Mouse (Mus musculus): ENCODE results near the gene Napepld. TPM values are rescaled to one million over a fixed set of nuclear protein-coding genes. Genes with fewer than 3 reads are reported as not detected.
A peak's percentile ranks its signal among the peaks of the same experiment; 100 is the strongest.
"Not testable (repeated sequence)": the region's sequence is repeated elsewhere in the genome, so short reads cannot be mapped to it uniquely, and the experiment has no call there.

Gene Napepld
- polyA plus RNA-seq, 1 experiment from 2014 or later, result 5.6 TPM

- no peaks in the 10 kb centered on the region for H3K27me3 ChIP-seq (ENCODE audit: insufficient read depth, low read length)
- no peak overlapping the region for H3K4me2 ChIP-seq (ENCODE audit: low read length)
- H3K36me3 ChIP-seq (ENCODE audit: insufficient read depth, low read length), result no peaks in the 10 kb centered on the region
- no peak overlapping the region for H3K4me3 ChIP-seq (replicated peaks; ENCODE audit: low read depth, low read length)
- no peaks in the 10 kb centered on the region for H3K4me1 ChIP-seq (replicated peaks; ENCODE audit: insufficient read depth, low read length)
- ATAC-seq (replicated peaks; ENCODE audit: low FRiP score, low read depth), result no peak
- no peak for TF ChIP-seq CTCF (IDR thresholded peaks at IDR 0.05; ENCODE audit: low read depth)
- H3K9ac ChIP-seq (ENCODE audit: low read depth, low read length), result no peak overlapping the region
- 0 out of 2 replicates have a peak overlapping the region, but pooled peaks have one; percentile 31 for H3K27ac ChIP-seq
- H3K9me3 ChIP-seq (replicated peaks; ENCODE audit: low read length), result no peaks in the 10 kb centered on the region
- DNase-seq (ENCODE audit: low spot score), result no peak
- WGBS, result 68% methylated on average over 6 of the region's 6 CpGs
Observed at GRCm38 (mm10) chr5:21702873-21703475, 1.8 kb upstream of the Napepld start.

- no peak for TF ChIP-seq CTCF (IDR thresholded peaks at IDR 0.05; ENCODE audit: low read depth)
- DNase-seq (ENCODE audit: low spot score), result no peak
- Histone ChIP-seq H3K4me2 (ENCODE audit: low read length) (peak overlapping the region; percentile 60), H3K4me1 (replicated peaks; ENCODE audit: insufficient read depth, low read length) (no peaks in the 10 kb centered on the region), H3K27ac (peak overlapping the region; percentile 97), H3K9ac (ENCODE audit: low read depth, low read length) (no peak overlapping the region), H3K36me3 (ENCODE audit: insufficient read depth, low read length) (no peaks in the 10 kb centered on the region), H3K4me3 (replicated peaks; ENCODE audit: low read depth, low read length) (peak overlapping the region; percentile 53), H3K9me3 (replicated peaks; ENCODE audit: low read length) (no peaks in the 10 kb centered on the region), H3K27me3 (ENCODE audit: insufficient read depth, low read length) (no peaks in the 10 kb centered on the region)
- no peak for ATAC-seq (replicated peaks; ENCODE audit: low FRiP score, low read depth)
- 64% methylated on average over 2 of the region's 2 CpGs for WGBS
Observed at GRCm38 (mm10) chr5:21702009-21702364, 791 bp upstream of the Napepld start.

GRCm38 (mm10) chr5:21700934-21701333, 262 bp downstream of the Napepld start:
- under 1% methylated on average over 22 of the region's 22 CpGs for WGBS
- Histone ChIP-seq H3K4me3 (replicated peaks; ENCODE audit: low read depth, low read length) (peak overlapping the region; percentile 53), H3K4me1 (replicated peaks; ENCODE audit: insufficient read depth, low read length) (no peaks in the 10 kb centered on the region), H3K4me2 (ENCODE audit: low read length) (peak overlapping the region; percentile 65), H3K27ac (peak overlapping the region; percentile 38), H3K9me3 (replicated peaks; ENCODE audit: low read length) (no peaks in the 10 kb centered on the region), H3K9ac (ENCODE audit: low read depth, low read length) (peak overlapping the region; percentile 79), H3K36me3 (ENCODE audit: insufficient read depth, low read length) (no peaks in the 10 kb centered on the region), H3K27me3 (ENCODE audit: insufficient read depth, low read length) (no peaks in the 10 kb centered on the region)
- no peak for TF ChIP-seq CTCF (IDR thresholded peaks at IDR 0.05; ENCODE audit: low read depth)
- ATAC-seq (replicated peaks; ENCODE audit: low FRiP score, low read depth), result peak; percentile 22; the same call in 1 of the 2 replicates
- peak; percentile 55 for DNase-seq (ENCODE audit: low spot score)

- Histone ChIP-seq H3K27ac (peak overlapping the region; percentile 38), H3K27me3 (ENCODE audit: insufficient read depth, low read length) (no peaks in the 10 kb centered on the region), H3K36me3 (ENCODE audit: insufficient read depth, low read length) (no peaks in the 10 kb centered on the region), H3K9me3 (replicated peaks; ENCODE audit: low read length) (no peaks in the 10 kb centered on the region), H3K9ac (ENCODE audit: low read depth, low read length) (peak overlapping the region; percentile 79; the same call in 1 of the 2 replicates), H3K4me3 (replicated peaks; ENCODE audit: low read depth, low read length) (peak overlapping the region; percentile 53), H3K4me1 (replicated peaks; ENCODE audit: insufficient read depth, low read length) (no peaks in the 10 kb centered on the region), H3K4me2 (ENCODE audit: low read length) (peak overlapping the region; percentile 65)
- no peak for TF ChIP-seq CTCF (IDR thresholded peaks at IDR 0.05; ENCODE audit: low read depth)
- ATAC-seq (replicated peaks; ENCODE audit: low FRiP score, low read depth), result no peak
- 12% methylated on average over 10 of the region's 10 CpGs for WGBS
- DNase-seq (ENCODE audit: low spot score), result no peak
Observed at GRCm38 (mm10) chr5:21700272-21700821, 849 bp downstream of the Napepld start.

GRCm38 (mm10) chr5:21699555-21699954, 1.6 kb downstream of the Napepld start:
- not testable (repeated sequence) for H3K4me3 ChIP-seq (replicated peaks; ENCODE audit: low read depth, low read length); H3K27me3 ChIP-seq (ENCODE audit: insufficient read depth, low read length); ATAC-seq (replicated peaks; ENCODE audit: low FRiP score, low read depth); DNase-seq (ENCODE audit: low spot score); H3K9me3 ChIP-seq (replicated peaks; ENCODE audit: low read length); H3K9ac ChIP-seq (ENCODE audit: low read depth, low read length); H3K27ac ChIP-seq; H3K4me1 ChIP-seq (replicated peaks; ENCODE audit: insufficient read depth, low read length); H3K36me3 ChIP-seq (ENCODE audit: insufficient read depth, low read length)
- H3K4me2 ChIP-seq (ENCODE audit: low read length), result peak overlapping the region; percentile 23; the same call in 1 of the 2 replicates
- 84% methylated on average over 3 of the region's 3 CpGs for WGBS

- no peaks in the 10 kb centered on the region for H3K9me3 ChIP-seq (replicated peaks; ENCODE audit: low read length)
- WGBS, result 87% methylated on average over 3 of the region's 3 CpGs
- no peak overlapping the region for H3K4me3 ChIP-seq (replicated peaks; ENCODE audit: low read depth, low read length)
- no peak overlapping the region for H3K27ac ChIP-seq
- H3K36me3 ChIP-seq (ENCODE audit: insufficient read depth, low read length), result no peaks in the 10 kb centered on the region
- H3K4me1 ChIP-seq (replicated peaks; ENCODE audit: insufficient read depth, low read length), result no peaks in the 10 kb centered on the region
- no peak overlapping the region for H3K4me2 ChIP-seq (ENCODE audit: low read length)
- no peak for DNase-seq (ENCODE audit: low spot score)
- no peak for TF ChIP-seq CTCF (IDR thresholded peaks at IDR 0.05; ENCODE audit: low read depth)
- no peak for ATAC-seq (replicated peaks; ENCODE audit: low FRiP score, low read depth)
- H3K9ac ChIP-seq (ENCODE audit: low read depth, low read length), result no peak overlapping the region
- no peaks in the 10 kb centered on the region for H3K27me3 ChIP-seq (ENCODE audit: insufficient read depth, low read length)
Observed at GRCm38 (mm10) chr5:21694854-21695490, 6.2 kb downstream of the Napepld start.
